Mouse (Mus musculus) liver, postnatal 0 days (tissue): ENCODE data around the gene Hnrnpab. TPM values are rescaled to one million over a fixed set of nuclear protein-coding genes. Genes with fewer than 3 reads are reported as not detected.
"Not testable (repeated sequence)": the region's sequence is repeated elsewhere in the genome, so short reads cannot be mapped to it uniquely, and the experiment has no call there.

Experiments
- ATAC-seq: fragments of 200-750 bp; cut with Nextera tagmentation; 2 replicates; pipeline ENCODE4 v1.8.0; 2017; ENCODE audit warnings: mild to moderate bottlenecking, moderate library complexity
- DNase-seq: peaks from one replicate; pipeline ENCODE4 v3.0.0-alpha.2; 2016
- H3K27ac ChIP-seq: fragments of 300-500 bp; sonication (generic); 2 replicates; pipeline ENCODE4 v1.5.1; 2014; ENCODE audit warnings: antibody characterized with exemption, moderate library complexity, mild to moderate bottlenecking, low read depth
- H3K27me3 ChIP-seq: fragments of 300-500 bp; sonication (generic); 2 replicates; pipeline ENCODE4 v1.6.1; 2014; ENCODE audit warnings: low read length, control low read depth, mixed read lengths; ENCODE audit not compliant: insufficient read depth
- H3K36me3 ChIP-seq: fragments of 300-500 bp; sonication (generic); replicated peaks from 2 replicates; pipeline ENCODE4 v1.6.1; 2014; ENCODE audit warnings: mild to moderate bottlenecking, control low read depth, low read length, moderate library complexity, mixed read lengths; ENCODE audit not compliant: insufficient read depth
- H3K4me1 ChIP-seq: fragments of 300-500 bp; sonication (generic); 2 replicates; pipeline ENCODE4 v1.6.1; 2014; ENCODE audit warnings: antibody characterized with exemption, mild to moderate bottlenecking, control low read depth; ENCODE audit not compliant: insufficient read depth
- H3K4me2 ChIP-seq: fragments of 300-500 bp; sonication (generic); 2 replicates; pipeline ENCODE4 v1.6.1; 2014; ENCODE audit warnings: low read depth, mild to moderate bottlenecking, low read length, moderate library complexity, mixed read lengths
- H3K4me3 ChIP-seq: fragments of 300-500 bp; sonication (generic); 2 replicates; pipeline ENCODE4 v1.5.1; 2014; ENCODE audit warnings: low read depth, low read length
- H3K9ac ChIP-seq: fragments of 300-500 bp; sonication (generic); replicated peaks from 2 replicates; pipeline ENCODE4 v1.6.1; 2014; ENCODE audit warnings: mild to moderate bottlenecking, moderate library complexity
- H3K9me3 ChIP-seq: fragments of 300-500 bp; sonication (generic); 2 replicates; pipeline ENCODE4 v1.6.1; 2016; ENCODE audit warnings: mild to moderate bottlenecking, control low read depth, low read length, mixed read lengths
- CTCF ChIP-seq: sonication (generic); IDR thresholded peaks from 2 replicates; pipeline ENCODE4 v1.5.1; 2016; ENCODE audit warnings: antibody characterized with exemption, low read depth
- EP300 ChIP-seq: IDR thresholded peaks from 2 replicates; pipeline ENCODE4 v1.6.1; 2016; ENCODE audit warnings: antibody characterized with exemption, low read depth, mild to moderate bottlenecking
- WGBS: fragments of 180-500 bp; shearing (Covaris S2); extraction: QIAGEN DNeasy Blood & Tissue Kit; methylation state at CpG from one replicate; pipeline ENCODE4 v1.1.7; 2014; ENCODE audit not compliant: insufficient replicate concordance; 5-methylcytosine and 5-hydroxymethylcytosine counted together
- polyA plus RNA-seq: library from polyadenylated mRNA; unstranded; fragments of >200 nt; fragmentation: Nextera tagmentation; extraction: Ambion mirVana; gene quantifications from 2 replicates; pipeline ENCODE4 v1.2.1, GENCODE M21; 2015

Gene Hnrnpab
- polyA plus RNA-seq, 1 experiment from 2014 or later: 114 TPM

- no peak for DNase-seq
Measured at GRCm38 (mm10) chr11:51615129-51615528, 8.5 kb upstream of the Hnrnpab start.

GRCm38 (mm10) chr11:51614256-51614655 is 7.6 kb upstream of the Hnrnpab start:
- WGBS: 81% methylated on average over 8 of the region's 8 CpGs

More at GRCm38 (mm10) chr11:51615129-51615528, 8.5 kb upstream of the Hnrnpab start:
- TF ChIP-seq CTCF (no peak), EP300 (0 out of 2 replicates have a peak, but pooled peaks have one; percentile 38)
- Histone ChIP-seq H3K4me2 (peak overlapping the region; percentile 88), H3K9ac (peak overlapping the region; percentile 80), H3K27ac (peak overlapping the region; percentile 96), H3K27me3 (no peaks in the 10 kb centered on the region), H3K4me3 (peak overlapping the region; percentile 56), H3K36me3 (no peaks in the 10 kb centered on the region), H3K9me3 (no peaks in the 10 kb centered on the region), H3K4me1 (peaks cover 16% of the 10 kb centered on the region)
- WGBS: 26% methylated on average over 7 of the region's 7 CpGs
- no peak for ATAC-seq

GRCm38 (mm10) chr11:51609940-51610339 is 3.3 kb upstream of the Hnrnpab start:
- not testable (repeated sequence) for H3K9me3 ChIP-seq, DNase-seq, H3K9ac ChIP-seq, H3K4me2 ChIP-seq, H3K4me3 ChIP-seq, H3K36me3 ChIP-seq, H3K27me3 ChIP-seq, H3K27ac ChIP-seq, ATAC-seq
- H3K4me1 ChIP-seq: peaks cover 20% of the 10 kb centered on the region
- 58% methylated on average over 5 of the region's 5 CpGs for WGBS

More at GRCm38 (mm10) chr11:51614256-51614655, 7.6 kb upstream of the Hnrnpab start:
- Histone ChIP-seq H3K36me3 (no peaks in the 10 kb centered on the region), H3K9ac (no peak overlapping the region), H3K27ac (no peak overlapping the region), H3K4me1 (peaks cover 17% of the 10 kb centered on the region), H3K27me3 (no peaks in the 10 kb centered on the region), H3K4me3 (no peak overlapping the region), H3K9me3 (no peaks in the 10 kb centered on the region), H3K4me2 (no peak overlapping the region)
- ATAC-seq: no peak
- TF ChIP-seq CTCF: no peak
- no peak for TF ChIP-seq EP300
- no peak for DNase-seq

- no peaks in the 10 kb centered on the region for H3K27me3 ChIP-seq
- H3K27ac ChIP-seq: peak overlapping the region; percentile 64
- TF ChIP-seq EP300 (peak; percentile 67), CTCF (no peak)
- WGBS: 39% methylated on average over 3 of the region's 3 CpGs
- H3K9ac ChIP-seq: 0 out of 2 replicates have a peak overlapping the region, but pooled peaks have one; percentile 0
- H3K9me3 ChIP-seq: no peaks in the 10 kb centered on the region
- H3K4me3 ChIP-seq: no peak overlapping the region
- H3K4me2 ChIP-seq: peak overlapping the region; percentile 30; the same call in 1 of the 2 replicates
- DNase-seq (no peak), ATAC-seq (peak; percentile 6; the same call in 1 of the 2 replicates)
- H3K4me1 ChIP-seq: peaks cover 22% of the 10 kb centered on the region
- peaks cover 10% of the 10 kb centered on the region for H3K36me3 ChIP-seq
Measured at GRCm38 (mm10) chr11:51609266-51609909, 2.7 kb upstream of the Hnrnpab start.

- Histone ChIP-seq H3K4me3 (peak overlapping the region; percentile 95), H3K9ac (peak overlapping the region; percentile 98), H3K9me3 (no peaks in the 10 kb centered on the region), H3K27me3 (no peaks in the 10 kb centered on the region), H3K4me2 (peak overlapping the region; percentile 82), H3K4me1 (peaks cover 27% of the 10 kb centered on the region), H3K27ac (peak overlapping the region; percentile 96), H3K36me3 (peaks cover 31% of the 10 kb centered on the region)
- TF ChIP-seq CTCF: no peak
- peak; percentile 27; the same call in 1 of the 2 replicates for TF ChIP-seq EP300
- DNase-seq (no peak), ATAC-seq (peak; percentile 35)
- 7% methylated on average over 15 of the region's 15 CpGs for WGBS
Measured at GRCm38 (mm10) chr11:51607096-51607738, 570 bp upstream of the Hnrnpab start.

- H3K4me2 ChIP-seq: peak overlapping the region; percentile 82
- TF ChIP-seq EP300 (no peak), CTCF (no peak)
- H3K9me3 ChIP-seq: no peaks in the 10 kb centered on the region
- H3K27ac ChIP-seq: peak overlapping the region; percentile 96
- peak overlapping the region; percentile 95 for H3K4me3 ChIP-seq
- H3K36me3 ChIP-seq: peaks cover 45% of the 10 kb centered on the region
- ATAC-seq (peak; percentile 73), DNase-seq (peak; percentile 92)
- 1% methylated on average over 73 of the region's 81 CpGs for WGBS
- H3K9ac ChIP-seq: peak overlapping the region; percentile 98
- peaks cover 27% of the 10 kb centered on the region for H3K4me1 ChIP-seq
- H3K27me3 ChIP-seq: no peaks in the 10 kb centered on the region
Measured at GRCm38 (mm10) chr11:51605602-51606446, 823 bp downstream of the Hnrnpab start.
